Mouse (Mus musculus) skeletal muscle tissue, postnatal 0 days (tissue): ENCODE results near the gene Igsf6. TPM values are rescaled to one million over a fixed set of nuclear protein-coding genes. Genes with fewer than 3 reads are reported as not detected.

Experiments
- polyA plus RNA-seq: library from polyadenylated mRNA; unstranded; fragments of >200 nt; fragmentation: Nextera tagmentation; extraction: Ambion mirVana; gene quantifications from 2 replicates; pipeline ENCODE4 v1.2.1, GENCODE M21; 2015

The Igsf6 gene
- polyA plus RNA-seq = 1.9 TPM in 2 replicates

GRCm38 (mm10) chr7:121074281-121074680 is at the start of gene Igsf6:
Gene Igsf6, minus strand, starts transcription at chr7:121074572.

GRCm38 (mm10) chr7:121081350-121081749 is 7.0 kb upstream of the Igsf6 start, which contains the start of gene Otoa:
Gene Otoa, plus strand, starts transcription at chr7:121081650.

GRCm38 (mm10) chr7:121033856-121034652 is 40.3 kb downstream of the Igsf6 start, which contains the start of gene Mettl9:
Gene Mettl9, plus strand, starts transcription at chr7:121034445.

Other genes with a start within 250 kb of the Igsf6 start
- gene Eef2k, start 231.7 kb downstream of the Igsf6 start, polyA plus RNA-seq = 48.3 and 52.4 TPM in 2 replicates
- 14.5 TPM in 2 replicates for gene Polr3e, start 156.8 kb downstream of the Igsf6 start, polyA plus RNA-seq
- 3.3 and 4.5 TPM in 2 replicates for gene Cdr2, start 92.3 kb downstream of the Igsf6 start, polyA plus RNA-seq
- 0.13 and 0.21 TPM in 2 replicates for gene Mfsd13b, start 92.1 kb downstream of the Igsf6 start, polyA plus RNA-seq
- 55.4 and 67.1 TPM in 2 replicates for gene Mettl9, start 40.1 kb downstream of the Igsf6 start, polyA plus RNA-seq
- gene Otoa, start 7.1 kb upstream of the Igsf6 start, polyA plus RNA-seq = 0.92 and 1.3 TPM in 2 replicates